Mouse (Mus musculus): ENCODE results near the gene Csnk1d.
A peak's percentile ranks its signal among the peaks of the same experiment; 100 is the strongest.

Csnk1d gene

DNA sequence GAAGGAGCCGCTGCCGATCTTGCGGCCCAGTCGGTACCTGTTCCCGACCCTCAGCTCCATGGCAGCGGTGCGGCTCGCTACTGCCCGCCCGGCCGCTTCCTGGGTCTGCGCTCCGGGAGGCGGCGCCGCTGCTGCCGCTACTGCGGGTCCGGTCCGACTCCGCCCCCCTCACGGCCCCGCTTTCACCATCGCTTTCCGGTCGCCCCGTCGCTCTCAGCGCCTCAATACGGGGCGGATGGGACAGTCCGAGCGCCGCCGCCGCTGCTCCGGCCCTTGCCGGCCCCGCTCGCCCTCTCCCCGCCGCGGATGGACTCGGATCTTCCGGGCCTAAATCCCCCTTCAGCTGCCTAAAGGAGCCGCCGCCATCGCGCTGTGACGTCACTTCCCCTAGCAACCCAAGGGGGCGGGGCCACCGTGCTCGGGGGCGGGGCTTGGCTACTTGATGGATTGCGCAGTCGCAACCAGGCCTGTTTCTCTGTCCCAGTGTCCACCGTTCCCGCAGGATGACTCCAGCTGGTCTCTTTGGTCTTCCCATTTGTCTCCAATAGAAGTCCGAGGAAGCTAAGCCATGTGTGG lies at the start of gene Csnk1d:
Csnk1d (minus strand) TSS at position 380 of the 576 bp plus-strand sequence.
- peak; percentile 96 for DNase-seq (ENCODE audit: low spot score)

DNA sequence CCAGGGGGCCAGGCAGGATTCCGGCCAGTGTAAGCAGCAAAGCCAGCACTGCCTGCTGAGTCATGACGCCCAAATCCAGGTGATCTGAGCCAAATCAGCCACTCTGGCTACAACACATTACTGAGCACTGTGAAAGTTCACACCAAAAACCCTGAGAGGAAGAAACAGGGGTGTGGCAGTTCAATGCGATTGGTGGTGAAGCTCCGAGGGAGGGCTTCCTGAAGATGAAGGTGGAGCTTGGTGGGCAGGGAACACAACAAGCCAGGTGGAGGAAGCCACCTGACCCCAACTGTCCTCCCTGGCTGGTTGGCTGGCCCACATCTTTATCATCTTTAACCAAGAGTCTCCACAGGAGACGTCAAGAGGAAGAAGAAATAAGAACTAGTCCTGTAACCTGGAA lies 48.2 kb upstream of the Csnk1d start, which contains the start of gene Cd7:
Cd7 (minus strand) TSS at position 117 of the 400 bp plus-strand sequence.
- DNase-seq (ENCODE audit: low spot score): no peak

DNA sequence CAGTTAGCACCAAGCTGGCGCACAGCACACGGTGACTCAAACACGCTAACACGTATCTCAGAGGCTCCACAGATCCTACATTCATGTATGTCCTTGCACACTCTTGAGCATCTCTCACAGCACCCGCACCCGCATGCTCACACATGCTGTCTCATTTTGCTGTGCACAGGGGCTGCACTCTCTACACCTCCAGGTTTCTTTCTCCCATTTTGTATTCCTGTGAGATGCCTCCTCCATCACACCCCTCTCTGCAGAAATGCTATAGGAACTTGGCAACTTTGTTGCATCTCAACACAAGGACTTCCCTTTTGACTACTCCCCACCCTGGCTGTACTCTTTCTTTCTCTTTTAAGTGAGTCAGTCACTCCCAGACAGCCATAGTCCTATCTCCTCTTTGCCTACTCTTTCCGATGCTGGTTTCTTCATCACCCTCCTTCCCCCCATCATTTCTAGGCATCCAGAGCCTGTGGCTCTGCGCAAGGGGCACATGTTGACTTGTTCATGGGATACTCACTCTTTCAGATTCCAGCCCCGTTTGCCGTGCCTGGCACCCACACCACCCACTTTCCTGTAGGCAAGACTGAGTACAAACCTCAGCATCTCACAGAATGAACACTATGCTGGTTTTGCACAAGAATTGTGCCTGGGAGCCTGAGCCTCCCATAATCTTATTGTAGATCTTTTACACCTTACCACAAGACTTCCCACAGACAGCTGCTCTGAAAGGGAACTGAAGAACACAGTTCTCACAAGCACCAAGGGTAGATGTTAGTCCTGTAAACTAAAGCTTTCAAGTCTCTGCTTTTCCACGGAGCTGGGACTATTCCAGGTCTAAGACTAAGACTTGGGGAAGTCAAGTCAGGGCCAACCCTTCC lies 47.5 kb upstream of the Csnk1d start:
- no peak for DNase-seq (ENCODE audit: low spot score)

DNA sequence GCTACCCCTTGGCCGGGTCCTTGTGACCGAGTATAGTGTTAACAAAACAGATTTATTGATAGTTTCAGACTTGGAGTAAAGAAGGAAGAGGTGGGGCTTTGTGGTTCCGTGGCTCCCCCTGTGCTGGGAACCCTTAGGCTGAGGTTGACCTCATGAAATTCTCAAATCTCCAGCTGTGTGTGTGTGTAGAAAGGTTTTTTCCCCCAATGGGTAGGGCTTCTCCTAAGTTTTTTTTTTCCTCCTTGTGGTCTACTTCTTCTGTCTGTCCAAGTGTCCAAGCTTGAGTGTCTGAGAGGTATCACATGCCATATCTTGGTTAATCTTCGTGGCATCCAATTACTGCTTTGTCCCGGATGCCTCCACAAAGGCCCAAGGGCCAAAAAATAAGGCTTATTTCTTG lies 42.0 kb upstream of the Csnk1d start:
- DNase-seq (ENCODE audit: low spot score): no peak

DNA sequence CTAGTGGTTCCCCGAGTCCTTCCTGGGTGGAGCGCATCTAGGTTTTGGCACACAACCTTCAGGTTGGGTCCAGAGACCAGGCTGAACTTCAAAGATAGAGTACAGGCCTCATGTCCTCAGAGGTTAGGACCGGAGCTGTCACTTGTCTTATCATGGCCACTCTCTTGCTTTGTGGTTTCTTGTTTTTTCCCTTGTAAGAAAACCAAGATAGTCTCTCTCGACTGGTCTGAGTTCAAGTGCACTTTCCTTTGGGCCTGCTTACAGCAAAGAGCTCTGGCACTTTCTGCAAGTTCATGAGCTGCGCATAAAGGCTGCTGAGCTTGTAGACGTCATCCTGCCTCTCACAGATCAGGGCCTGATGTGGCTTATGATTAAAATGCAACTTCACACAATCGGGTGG lies 36.1 kb upstream of the Csnk1d start:
- DNase-seq (ENCODE audit: low spot score): no peak

DNA sequence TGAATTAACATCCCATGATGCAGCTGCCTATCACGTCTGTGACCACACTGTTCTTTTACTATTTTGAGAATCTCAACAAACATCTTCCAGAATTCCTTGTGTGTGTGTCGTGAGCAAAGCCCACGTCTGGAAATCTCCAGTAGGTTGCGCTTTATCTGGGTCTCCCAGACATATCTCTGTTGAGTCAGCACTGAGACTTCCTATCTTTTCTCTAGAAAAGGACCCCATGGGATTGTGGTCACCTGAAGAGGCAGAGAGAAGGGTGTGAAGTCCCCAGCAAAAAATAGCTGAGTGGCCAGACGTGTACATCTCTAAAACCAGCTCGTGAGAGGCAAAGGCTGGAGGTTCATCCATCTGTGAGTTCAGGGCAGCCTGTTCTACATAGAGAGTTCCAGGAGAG lies 33.0 kb upstream of the Csnk1d start:
- DNase-seq (ENCODE audit: low spot score): no peak

DNA sequence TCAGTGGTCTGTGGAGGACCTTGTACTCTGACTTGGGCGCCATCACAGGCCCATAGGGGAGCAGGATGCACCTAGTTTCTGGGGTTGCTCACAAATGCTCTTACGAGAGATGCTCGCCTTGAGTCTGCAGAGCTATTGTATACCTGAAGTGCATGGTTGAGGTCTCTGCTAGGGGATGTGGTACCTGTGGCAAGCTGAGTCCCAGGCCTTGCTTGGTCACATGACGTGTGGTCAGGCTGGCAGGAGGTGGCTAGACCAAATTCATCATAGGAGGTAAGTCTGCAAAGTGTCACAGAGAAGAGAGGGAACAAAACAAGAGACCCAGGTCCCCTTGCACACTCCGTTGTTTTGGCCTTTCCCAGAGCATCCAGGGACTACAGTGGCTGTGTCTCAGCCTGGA lies 28.4 kb upstream of the Csnk1d start:
- no peak for DNase-seq (ENCODE audit: low spot score)

DNA sequence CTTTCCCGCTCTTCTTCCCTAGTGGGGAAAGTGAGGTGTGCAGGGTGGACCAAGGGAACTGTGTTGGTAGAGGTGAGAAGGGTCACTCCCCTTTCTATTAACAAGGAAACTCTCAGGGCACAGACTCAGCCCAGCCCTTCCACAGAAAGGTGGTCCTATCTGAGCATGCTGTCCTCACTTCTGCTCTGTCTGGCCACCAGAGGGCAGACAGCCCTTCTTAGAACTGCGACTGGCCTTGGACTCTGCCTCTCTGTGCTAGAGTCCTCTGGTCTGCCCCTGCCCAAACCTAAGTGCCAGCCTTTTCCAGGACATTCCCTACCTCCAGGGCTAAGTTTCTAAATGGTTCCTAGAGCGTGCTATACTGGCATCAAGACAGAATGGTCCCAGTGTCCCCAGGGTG lies 26.6 kb upstream of the Csnk1d start:
- DNase-seq (ENCODE audit: low spot score): peak; percentile 58

DNA sequence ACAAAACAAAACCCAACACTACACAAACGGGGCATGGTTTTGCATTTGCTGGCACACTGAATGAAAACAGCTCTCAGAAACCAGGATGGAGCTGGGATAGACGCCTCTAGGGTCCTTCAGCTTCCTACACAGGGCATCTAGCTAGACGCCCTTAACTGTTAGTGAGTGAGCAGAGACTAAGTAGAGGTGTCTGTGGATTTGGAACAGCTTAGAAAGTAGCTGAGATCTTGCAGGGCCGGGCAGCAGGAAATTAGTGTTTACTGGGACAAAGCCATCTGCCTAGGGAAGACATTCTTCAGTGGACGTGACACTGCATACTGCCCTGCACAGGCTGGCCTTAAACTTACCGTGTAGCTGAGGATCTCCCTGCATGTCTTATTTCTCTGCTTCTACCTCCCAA lies 24.3 kb upstream of the Csnk1d start:
- no peak for DNase-seq (ENCODE audit: low spot score)

DNA sequence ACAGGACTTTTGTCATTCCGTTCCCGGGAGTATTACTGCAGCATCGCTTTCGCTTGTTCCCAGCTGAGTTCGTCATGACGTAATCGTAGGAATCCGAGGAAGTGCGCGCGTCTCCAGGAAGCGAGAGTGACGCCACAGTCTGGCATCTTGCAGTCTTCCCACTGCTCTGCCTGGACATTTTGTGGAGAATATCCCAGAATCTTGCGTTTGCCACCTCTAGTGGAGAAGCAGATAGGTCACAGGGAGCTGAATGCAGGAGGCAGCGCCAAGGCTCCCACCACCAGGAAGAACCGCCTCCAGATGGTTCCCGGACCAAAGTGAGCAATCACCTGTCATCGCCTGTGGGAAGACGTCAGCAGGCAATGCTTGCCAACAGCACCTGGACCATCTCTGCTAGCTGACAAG lies 23.8 kb upstream of the Csnk1d start:
- DNase-seq (ENCODE audit: low spot score): peak; percentile 68

DNA sequence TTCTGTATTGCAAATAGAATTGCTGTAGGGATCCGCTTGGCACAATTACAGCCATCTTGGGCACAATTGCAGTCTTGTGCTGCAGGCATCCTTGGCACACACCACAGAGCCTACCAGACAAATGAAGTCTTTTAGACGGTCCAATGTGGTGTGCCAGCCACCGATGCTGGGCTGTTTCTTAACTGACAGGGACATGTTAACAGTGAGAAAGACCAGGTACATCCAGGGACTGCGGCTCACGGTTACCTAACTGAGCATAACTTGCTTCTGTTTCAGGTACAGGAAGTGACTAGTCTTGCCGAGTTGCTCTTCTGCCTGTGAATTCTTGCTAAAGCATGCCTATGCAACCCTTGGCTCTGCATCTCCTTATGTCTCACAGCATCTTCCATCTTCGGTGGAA lies 22.5 kb upstream of the Csnk1d start:
- no peak for DNase-seq (ENCODE audit: low spot score)

DNA sequence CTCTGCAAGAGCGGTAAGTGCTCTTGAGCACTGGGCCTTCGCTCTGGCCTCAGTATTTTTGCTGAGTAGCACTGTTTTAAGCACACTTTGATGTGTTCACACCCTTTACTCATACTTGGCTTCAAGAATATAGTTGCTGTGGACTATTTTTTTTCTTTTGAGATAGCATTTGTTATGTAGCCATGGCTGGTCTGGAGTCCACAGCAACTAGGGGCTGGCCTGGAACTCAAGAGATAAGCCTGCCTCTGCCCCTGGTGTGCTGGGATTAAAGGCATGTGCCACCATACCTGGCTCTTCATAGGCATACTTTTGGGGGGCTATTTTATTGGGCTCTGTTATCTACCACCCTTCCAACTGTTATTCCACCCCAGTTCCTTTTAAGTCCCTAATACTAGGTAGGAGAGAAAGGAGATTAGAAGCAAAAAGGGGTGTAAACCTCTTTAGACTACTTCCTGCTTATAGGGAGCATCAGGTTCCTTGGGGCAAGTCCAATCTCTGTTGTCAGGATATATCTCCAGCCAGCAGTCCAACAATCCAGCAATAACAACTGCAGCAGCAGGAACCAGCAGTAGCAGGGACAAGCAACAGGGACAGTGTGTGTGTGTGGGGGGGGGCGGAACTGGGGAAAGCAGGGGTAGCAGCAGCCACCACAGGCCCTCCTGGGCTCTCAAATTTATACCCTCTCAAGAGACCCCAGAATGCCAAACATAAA lies 19.1 kb upstream of the Csnk1d start:
- no peak for DNase-seq (ENCODE audit: low spot score)

DNA sequence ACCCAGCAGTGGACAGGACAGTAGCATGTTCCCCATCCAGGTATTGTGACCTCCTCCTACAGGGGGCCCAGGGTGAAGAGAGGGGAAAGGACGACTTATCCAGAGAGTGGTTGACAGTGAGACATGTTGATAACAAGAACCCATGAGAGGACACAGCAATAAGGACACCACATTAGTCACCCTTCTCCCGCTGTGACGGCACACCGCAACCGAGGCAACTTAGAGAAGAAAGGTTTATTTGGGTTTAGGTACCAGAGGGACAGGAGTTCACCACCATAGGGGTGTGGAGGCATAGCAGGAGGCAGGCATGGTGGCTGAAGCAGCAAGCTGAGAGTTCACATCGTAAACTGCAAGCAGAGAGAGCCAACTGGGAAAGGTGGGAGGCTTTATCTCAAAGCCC lies 15.1 kb upstream of the Csnk1d start:
- no peak for DNase-seq (ENCODE audit: low spot score)

DNA sequence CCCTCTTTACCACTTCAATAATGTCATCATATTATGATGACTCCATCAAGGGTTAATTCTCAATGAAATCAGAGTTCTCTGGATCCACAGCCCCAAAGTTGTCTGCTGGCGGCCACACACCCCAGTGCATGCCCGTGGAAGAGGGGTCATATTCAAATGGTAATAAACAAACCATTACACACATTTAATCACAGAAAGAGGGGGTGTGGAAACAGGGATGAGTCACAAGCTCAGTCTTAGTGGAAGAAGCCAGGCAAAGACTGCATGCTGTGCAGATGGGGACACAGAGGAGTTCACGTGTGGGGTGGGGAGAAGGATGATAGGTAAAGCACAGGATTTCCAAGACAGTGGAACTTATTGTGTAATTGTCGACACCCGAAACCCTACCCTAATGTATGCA lies 13.2 kb upstream of the Csnk1d start:
- no peak for DNase-seq (ENCODE audit: low spot score)

DNA sequence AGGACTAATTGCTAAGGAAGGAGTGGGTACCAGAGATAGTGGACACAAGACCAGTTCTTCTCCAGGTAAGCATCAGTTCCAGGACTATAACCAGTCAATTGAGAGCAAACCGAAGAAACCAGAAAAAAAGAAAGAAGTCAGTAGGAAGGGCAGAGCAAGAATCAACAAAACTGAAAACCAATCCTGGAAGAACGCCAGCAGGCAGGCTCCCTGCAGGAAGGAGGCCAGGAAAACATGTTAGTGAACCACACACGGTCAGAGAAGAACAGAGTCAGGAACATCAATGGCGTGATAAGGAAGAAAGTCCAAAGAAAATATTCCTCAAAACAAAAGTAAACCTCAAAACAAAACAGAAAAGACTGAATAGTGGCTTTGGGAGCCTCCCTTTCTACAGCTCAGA lies 10.8 kb upstream of the Csnk1d start:
- peak; percentile 26 for DNase-seq (ENCODE audit: low spot score)

DNA sequence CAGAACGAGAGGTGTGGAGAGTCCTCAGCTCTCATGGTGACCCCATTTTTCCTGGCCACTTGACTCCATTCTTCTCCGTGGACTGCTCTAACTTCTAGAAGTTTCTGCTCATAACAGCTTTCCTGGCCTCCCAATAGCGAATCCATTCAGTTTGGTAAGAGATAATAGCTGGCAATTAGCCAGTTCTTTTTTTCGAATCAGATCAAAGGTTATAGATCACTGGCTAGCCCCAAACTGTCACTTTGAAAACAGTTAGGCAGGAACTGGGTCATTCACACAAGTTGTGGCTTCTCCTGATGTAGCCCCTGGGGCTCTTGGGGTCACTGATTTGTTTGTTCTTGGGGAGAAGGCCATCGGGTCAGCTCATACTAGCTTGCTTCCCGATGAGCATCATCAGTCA lies 3.6 kb upstream of the Csnk1d start:
- DNase-seq (ENCODE audit: low spot score): no peak

DNA sequence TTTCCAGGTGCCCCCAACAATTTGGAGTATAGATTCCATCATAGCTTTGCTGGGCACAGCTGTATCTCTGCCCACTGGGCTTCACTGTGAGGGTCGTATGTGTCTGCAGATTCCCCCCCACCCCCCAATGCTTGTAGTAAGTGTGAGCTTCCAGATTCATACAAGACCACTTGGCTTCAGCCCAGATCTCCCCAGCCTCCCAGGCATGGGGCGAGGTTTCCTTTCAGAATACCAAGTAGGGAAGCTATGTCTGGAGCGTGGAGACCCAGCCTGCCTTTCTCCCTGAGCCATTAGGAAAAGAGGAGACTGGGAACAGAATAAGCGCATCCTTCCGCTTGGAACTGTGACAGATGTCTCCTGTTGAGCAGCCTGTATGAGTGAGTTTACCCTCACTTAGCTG lies 2.5 kb upstream of the Csnk1d start:
- no peak for DNase-seq (ENCODE audit: low spot score)

DNA sequence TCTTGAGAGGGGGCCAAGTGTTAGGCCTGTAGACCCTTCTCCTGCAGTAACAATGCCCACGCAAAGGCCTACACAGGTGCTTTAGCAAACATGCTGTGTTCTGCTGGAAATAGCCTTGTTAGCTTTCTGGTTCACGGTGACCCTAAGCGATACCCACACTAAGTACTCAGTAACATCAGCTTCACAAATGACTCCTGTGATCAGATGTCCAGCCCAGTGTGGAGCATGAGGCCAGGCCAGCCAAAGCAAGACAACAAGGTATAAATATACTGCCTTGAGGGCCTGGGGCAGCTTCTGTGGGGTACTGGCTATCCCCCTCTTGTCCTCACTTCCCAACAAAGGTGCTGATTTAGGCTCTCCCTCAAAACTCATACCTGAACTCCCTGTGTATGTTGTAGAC lies 1.9 kb upstream of the Csnk1d start:
- DNase-seq (ENCODE audit: low spot score): no peak

DNA sequence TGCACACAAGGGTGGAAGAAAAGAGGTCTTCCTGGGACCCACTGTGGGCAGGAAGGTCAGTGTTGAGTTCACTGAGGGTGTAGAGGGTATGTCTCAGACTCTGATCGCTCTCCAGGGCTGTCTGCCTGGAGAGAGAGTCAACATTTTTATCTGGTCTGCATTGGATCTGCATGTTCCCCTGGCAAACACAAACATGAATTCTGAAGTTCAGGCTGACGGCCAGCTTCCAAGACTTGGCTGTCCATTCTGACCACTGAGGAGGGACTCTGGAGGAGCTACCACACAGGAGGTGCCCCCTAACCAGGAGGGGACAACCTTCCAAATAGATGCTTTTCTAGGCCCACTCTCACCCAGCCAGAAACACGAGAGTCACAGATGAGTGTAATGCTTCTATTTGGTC lies 661 bp upstream of the Csnk1d start:
- DNase-seq (ENCODE audit: low spot score): no peak

DNA sequence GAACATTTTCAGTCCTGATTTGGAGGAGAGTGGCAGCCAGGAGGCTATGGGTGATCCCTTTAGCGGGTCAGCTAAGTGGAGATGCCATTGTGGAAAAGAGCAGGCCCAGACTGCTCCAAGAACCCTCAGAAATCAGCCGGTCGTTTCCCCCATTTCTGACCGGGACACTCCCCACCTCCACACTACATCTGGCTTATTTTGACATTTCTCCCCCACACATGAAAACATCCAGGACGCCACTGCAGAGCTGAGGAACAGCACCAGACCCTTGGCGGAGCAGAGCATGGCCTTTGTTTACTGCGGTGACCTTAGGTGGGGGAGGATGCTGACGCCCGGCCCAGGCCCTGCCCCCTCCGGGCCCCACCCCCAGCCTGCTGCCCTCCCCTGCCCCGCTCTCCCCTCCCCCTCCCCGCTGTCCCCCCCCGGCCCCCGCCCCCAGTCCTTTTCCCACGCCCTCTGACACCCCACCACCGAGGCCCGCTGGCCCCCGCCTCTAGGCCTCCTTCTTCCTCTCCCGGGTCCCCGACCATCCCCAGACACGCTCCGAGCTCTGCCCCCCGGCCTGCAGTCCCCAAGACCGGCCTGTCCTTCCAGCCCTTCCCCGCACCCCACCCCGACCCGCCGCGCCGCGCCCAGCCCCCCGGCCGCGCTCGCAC lies 876 bp downstream of the Csnk1d start:
- DNase-seq (ENCODE audit: low spot score): peak; percentile 60

DNA sequence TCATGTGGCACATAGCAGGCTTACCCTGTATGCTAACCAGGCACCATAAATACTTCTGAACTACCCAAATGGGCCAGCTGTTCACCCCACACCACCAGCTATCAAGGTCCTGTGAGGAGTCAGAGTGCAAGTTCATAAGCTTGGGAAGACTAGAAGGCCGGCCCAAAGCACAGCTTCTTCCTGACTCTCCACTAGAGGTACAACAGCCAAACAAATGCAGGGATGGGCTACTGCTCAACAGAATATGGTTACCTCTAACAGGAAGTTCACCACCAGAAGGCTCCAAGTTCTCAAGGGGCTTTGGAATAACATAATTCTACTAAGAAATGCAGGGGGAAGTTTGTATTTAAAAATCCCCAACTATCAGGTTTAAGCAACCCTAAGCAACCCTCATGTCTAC lies 1.6 kb downstream of the Csnk1d start:
- no peak for DNase-seq (ENCODE audit: low spot score)

DNA sequence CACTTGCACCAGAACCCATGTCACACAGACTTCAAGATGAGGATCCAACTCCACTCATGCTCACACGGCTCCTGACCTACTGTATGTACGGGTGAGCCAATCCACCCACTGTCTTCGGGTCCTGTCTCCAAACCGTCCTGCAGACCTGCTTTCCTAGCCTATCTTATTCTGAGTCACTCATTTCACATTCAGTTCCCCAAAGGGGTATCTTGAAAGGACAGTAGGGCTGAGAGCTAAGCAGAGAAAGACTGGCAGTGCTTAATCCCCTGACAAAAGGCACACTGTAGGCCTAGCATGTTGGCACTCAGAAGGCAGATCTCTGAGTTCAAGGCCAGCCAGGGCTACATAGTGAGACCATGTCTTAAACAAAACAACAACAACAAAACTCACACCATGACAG lies 2.7 kb downstream of the Csnk1d start:
- no peak for DNase-seq (ENCODE audit: low spot score)

DNA sequence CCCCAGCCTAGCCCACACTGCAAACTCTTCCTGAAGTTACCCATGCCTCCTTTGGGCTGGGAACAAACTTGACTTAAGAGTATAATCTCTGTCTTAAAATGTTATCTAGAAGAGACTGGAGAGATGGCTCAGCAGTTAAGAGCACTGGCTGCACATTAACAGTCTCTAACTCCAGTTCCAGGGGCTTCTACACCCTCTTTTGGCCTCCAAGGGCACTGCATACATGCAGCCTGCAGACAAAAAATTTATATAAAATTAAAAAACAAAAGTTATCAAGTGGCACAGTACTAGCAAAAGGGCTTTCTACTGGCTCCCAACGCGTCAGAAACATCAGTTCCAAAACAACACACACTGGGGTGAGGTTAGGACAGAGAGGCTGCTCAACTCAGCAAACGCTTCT lies 3.5 kb downstream of the Csnk1d start:
- DNase-seq (ENCODE audit: low spot score): no peak

All from lung, postnatal 25 days (tissue).